Comparison of ENCODE assay signal across 17 mouse cellular contexts in genomic region chr7:49371345-49371744, GRCm38 (mm10).
"Had no signal": no experiment of that assay in that cellular context is flagged by ENCODE, and none has a peak within 500 bp of the region (broad histone marks: within the 10 kb centered on the region; RNA-seq: fewer than 3 reads in every experiment).

No protein-coding gene starts in this region.

- DNase-seq: retina, postnatal 1 day; right cerebral cortex, adult 18-20 months; right cerebral cortex, postnatal 14 days; right cerebral cortex, postnatal 25 days; right cerebral cortex, postnatal 4 days; spleen, adult 18-20 months; thymus, adult 18-20 months; thymus, adult 2 months; thymus, postnatal 14 days; thymus, postnatal 25 days; thymus, postnatal 36 days; thymus, postnatal 4 days had no signal

- H3K9ac ChIP-seq: neural tube, embryonic 12.5 days; neural tube, embryonic 13.5 days; neural tube, embryonic 15.5 days; stomach, embryonic 15.5 days had no signal

- H3K27ac ChIP-seq: neural tube, embryonic 12.5 days; neural tube, embryonic 13.5 days; neural tube, embryonic 15.5 days; stomach, embryonic 15.5 days; stomach, postnatal 0 days had no signal

- H3K4me2 ChIP-seq: neural tube, embryonic 12.5 days; neural tube, embryonic 13.5 days; neural tube, embryonic 15.5 days; stomach, embryonic 15.5 days had no signal

- H3K9me3 ChIP-seq: neural tube, embryonic 12.5 days; neural tube, embryonic 13.5 days; neural tube, embryonic 15.5 days; stomach, embryonic 15.5 days had no signal

- H3K4me3 ChIP-seq: neural tube, embryonic 12.5 days; neural tube, embryonic 13.5 days; neural tube, embryonic 15.5 days; stomach, embryonic 15.5 days had no signal

- H3K36me3 ChIP-seq: neural tube, embryonic 12.5 days; neural tube, embryonic 13.5 days; neural tube, embryonic 15.5 days; stomach, embryonic 15.5 days had no signal

- H3K27me3 ChIP-seq: neural tube, embryonic 12.5 days; neural tube, embryonic 13.5 days; neural tube, embryonic 15.5 days; stomach, embryonic 15.5 days had no signal
